Mouse (Mus musculus) liver, embryonic 13.5 days (tissue): ENCODE results near the gene Hcrtr1. TPM values are rescaled to one million over a fixed set of nuclear protein-coding genes. Genes with fewer than 3 reads are reported as not detected.
A peak's percentile ranks its signal among the peaks of the same experiment; 100 is the strongest.

Experiments used
- ATAC-seq: fragments of 200-750 bp; cut with Nextera tagmentation; 2 replicates; pipeline ENCODE4 v1.8.0; 2017; ENCODE audit warnings: low read depth, mild to moderate bottlenecking, moderate number of reproducible peaks, moderate library complexity
- DNase-seq: peaks from one replicate; pipeline ENCODE4 v3.0.0; 2022
- H3K27ac ChIP-seq: fragments of 300-500 bp; sonication (generic); 2 replicates; pipeline ENCODE4 v1.5.1; 2015; ENCODE audit warnings: moderate library complexity, mild to moderate bottlenecking, inconsistent platforms
- H3K27me3 ChIP-seq: fragments of 300-500 bp; sonication (generic); 2 replicates; pipeline ENCODE4 v1.6.1; 2015; ENCODE audit warnings: mild to moderate bottlenecking, inconsistent platforms
- H3K36me3 ChIP-seq: fragments of 300-500 bp; sonication (generic); 2 replicates; pipeline ENCODE4 v1.6.1; 2015; ENCODE audit warnings: mild to moderate bottlenecking, inconsistent platforms
- H3K4me1 ChIP-seq: fragments of 300-500 bp; sonication (generic); replicated peaks from 2 replicates; pipeline ENCODE4 v1.6.1; 2015; ENCODE audit warnings: inconsistent platforms
- H3K4me2 ChIP-seq: fragments of 300-500 bp; sonication (generic); 2 replicates; pipeline ENCODE4 v1.6.1; 2015; ENCODE audit warnings: inconsistent platforms, mild to moderate bottlenecking, moderate library complexity
- H3K4me3 ChIP-seq: fragments of 300-500 bp; sonication (generic); replicated peaks from 2 replicates; pipeline ENCODE4 v1.5.1; 2015; ENCODE audit warnings: mild to moderate bottlenecking, inconsistent platforms
- H3K9ac ChIP-seq: fragments of 300-500 bp; sonication (generic); 2 replicates; pipeline ENCODE4 v1.6.1; 2015; ENCODE audit warnings: mild to moderate bottlenecking, inconsistent platforms
- H3K9me3 ChIP-seq: fragments of 300-500 bp; sonication (generic); replicated peaks from 2 replicates; pipeline ENCODE4 v1.6.1; 2016; ENCODE audit warnings: inconsistent platforms
- WGBS: fragments of 180-500 bp; shearing (Covaris S2); methylation state at CpG from one replicate; pipeline ENCODE4 v1.1.7; 2015; ENCODE audit not compliant: insufficient replicate concordance; 5-methylcytosine and 5-hydroxymethylcytosine counted together
- polyA plus RNA-seq: library from polyadenylated mRNA; unstranded; fragments of >200 nt; fragmentation: Nextera tagmentation; extraction: Ambion mirVana; gene quantifications from 2 replicates; pipeline ENCODE4 v1.2.1, GENCODE M21; 2015

Gene Hcrtr1
- polyA plus RNA-seq, 1 experiment from 2014 or later = 0.05 TPM

GRCm38 (mm10) chr4:130138441-130139213 is 532 bp downstream of the Hcrtr1 start:
- Histone ChIP-seq H3K27ac (no peak overlapping the region), H3K4me2 (peak overlapping the region; percentile 36), H3K27me3 (peaks cover 79% of the 10 kb centered on the region)

GRCm38 (mm10) chr4:130133399-130133798 is 5.8 kb downstream of the Hcrtr1 start:
- no peak overlapping the region for H3K27ac ChIP-seq
- H3K36me3 ChIP-seq = no peaks in the 10 kb centered on the region
- H3K9ac ChIP-seq = no peak overlapping the region
- no peak for DNase-seq
- no peak overlapping the region for H3K4me3 ChIP-seq
- H3K4me2 ChIP-seq = no peak overlapping the region
- no peaks in the 10 kb centered on the region for H3K9me3 ChIP-seq
- peaks cover 33% of the 10 kb centered on the region for H3K27me3 ChIP-seq
- H3K4me1 ChIP-seq = peaks cover 8% of the 10 kb centered on the region
- ATAC-seq = no peak
- WGBS = 49% methylated on average over 6 of the region's 6 CpGs

More at GRCm38 (mm10) chr4:130138441-130139213, 532 bp downstream of the Hcrtr1 start:
- H3K9ac ChIP-seq = no peak overlapping the region
- H3K36me3 ChIP-seq = no peaks in the 10 kb centered on the region
- DNase-seq (peak; percentile 31), ATAC-seq (no peak)
- H3K4me3 ChIP-seq = 0 out of 2 replicates have a peak overlapping the region, but pooled peaks have one; percentile 8
- H3K4me1 ChIP-seq = 0 out of 2 replicates have a peak, but pooled peaks cover 9% of the 10 kb centered on the region
- no peaks in the 10 kb centered on the region for H3K9me3 ChIP-seq
- 2% methylated on average over 56 of the region's 57 CpGs for WGBS

GRCm38 (mm10) chr4:130131448-130132105 is 7.6 kb downstream of the Hcrtr1 start:
- Histone ChIP-seq H3K4me1 (peaks cover 13% of the 10 kb centered on the region), H3K9ac (no peak overlapping the region), H3K27me3 (peaks cover 15% of the 10 kb centered on the region), H3K4me2 (no peak overlapping the region), H3K4me3 (no peak overlapping the region), H3K36me3 (peaks cover 16% of the 10 kb centered on the region), H3K27ac (no peak overlapping the region), H3K9me3 (no peaks in the 10 kb centered on the region)
- ATAC-seq (no peak), DNase-seq (no peak)
- 62% methylated on average over 7 of the region's 7 CpGs for WGBS

GRCm38 (mm10) chr4:130130641-130131350 is 8.4 kb downstream of the Hcrtr1 start:
- no peak overlapping the region for H3K9ac ChIP-seq
- no peak for DNase-seq
- no peak overlapping the region for H3K4me3 ChIP-seq
- H3K4me1 ChIP-seq = peaks cover 13% of the 10 kb centered on the region
- no peaks in the 10 kb centered on the region for H3K9me3 ChIP-seq
- no peak overlapping the region for H3K4me2 ChIP-seq
- 55% methylated on average over 13 of the region's 13 CpGs for WGBS
- no peak overlapping the region for H3K27ac ChIP-seq
- peaks cover 23% of the 10 kb centered on the region for H3K36me3 ChIP-seq
- peaks cover 9% of the 10 kb centered on the region; the same call in 1 of the 2 replicates for H3K27me3 ChIP-seq
- ATAC-seq = no peak

- H3K27ac ChIP-seq = no peak overlapping the region
- H3K4me1 ChIP-seq = peaks cover 13% of the 10 kb centered on the region
- no peak overlapping the region for H3K4me3 ChIP-seq
- DNase-seq (no peak), ATAC-seq (no peak)
- WGBS = 77% methylated on average over 10 of the region's 10 CpGs
- H3K9ac ChIP-seq = no peak overlapping the region
- H3K4me2 ChIP-seq = no peak overlapping the region
- H3K27me3 ChIP-seq = peaks cover 2% of the 10 kb centered on the region; the same call in 1 of the 2 replicates
- H3K36me3 ChIP-seq = peaks cover 30% of the 10 kb centered on the region
- no peaks in the 10 kb centered on the region for H3K9me3 ChIP-seq
These were observed 9.1 kb downstream of the Hcrtr1 start for GRCm38 (mm10) chr4:130130082-130130481.

GRCm38 (mm10) chr4:130128907-130129306 is 10.3 kb downstream of the Hcrtr1 start:
- Histone ChIP-seq H3K36me3 (peaks cover 42% of the 10 kb centered on the region), H3K9ac (no peak overlapping the region), H3K27ac (no peak overlapping the region), H3K9me3 (no peaks in the 10 kb centered on the region), H3K4me3 (no peak overlapping the region), H3K4me2 (no peak overlapping the region), H3K27me3 (no peaks in the 10 kb centered on the region), H3K4me1 (peaks cover 13% of the 10 kb centered on the region)
- DNase-seq (peak; percentile 13), ATAC-seq (peak; percentile 21; the same call in 1 of the 2 replicates)
- 37% methylated on average over 5 of the region's 5 CpGs for WGBS

- H3K27me3 ChIP-seq = no peaks in the 10 kb centered on the region
- H3K4me2 ChIP-seq = no peak overlapping the region
- no peak overlapping the region for H3K27ac ChIP-seq
- no peak for ATAC-seq
- no peak for DNase-seq
- peaks cover 13% of the 10 kb centered on the region for H3K4me1 ChIP-seq
- no peak overlapping the region for H3K9ac ChIP-seq
- 80% methylated on average over 5 of the region's 5 CpGs for WGBS
- no peaks in the 10 kb centered on the region for H3K9me3 ChIP-seq
- peaks cover 72% of the 10 kb centered on the region for H3K36me3 ChIP-seq
- H3K4me3 ChIP-seq = no peak overlapping the region
These were observed 13.2 kb downstream of the Hcrtr1 start for GRCm38 (mm10) chr4:130125935-130126334.

- no peaks in the 10 kb centered on the region for H3K9me3 ChIP-seq
- H3K4me3 ChIP-seq = no peak overlapping the region
- H3K27ac ChIP-seq = no peak overlapping the region
- no peaks in the 10 kb centered on the region for H3K27me3 ChIP-seq
- H3K4me1 ChIP-seq = peaks cover 16% of the 10 kb centered on the region
- no peak for DNase-seq
- WGBS = 90% methylated on average over 6 of the region's 6 CpGs
- peaks cover 72% of the 10 kb centered on the region for H3K36me3 ChIP-seq
- ATAC-seq = no peak
- H3K4me2 ChIP-seq = no peak overlapping the region
- H3K9ac ChIP-seq = no peak overlapping the region
These were observed 14.0 kb downstream of the Hcrtr1 start for GRCm38 (mm10) chr4:130125164-130125563.

GRCm38 (mm10) chr4:130124110-130124509 is 15.0 kb downstream of the Hcrtr1 start:
- ATAC-seq (no peak), DNase-seq (no peak)
- no peak overlapping the region for H3K4me2 ChIP-seq
- H3K27me3 ChIP-seq = no peaks in the 10 kb centered on the region
- peaks cover 72% of the 10 kb centered on the region for H3K36me3 ChIP-seq
- no peak overlapping the region for H3K9ac ChIP-seq
- no peaks in the 10 kb centered on the region for H3K9me3 ChIP-seq
- 77% methylated on average over 4 of the region's 4 CpGs for WGBS
- H3K4me3 ChIP-seq = no peak overlapping the region
- H3K27ac ChIP-seq = no peak overlapping the region
- H3K4me1 ChIP-seq = peaks cover 16% of the 10 kb centered on the region

GRCm38 (mm10) chr4:130123020-130123419 is 16.1 kb downstream of the Hcrtr1 start:
- WGBS = 87% methylated on average over 5 of the region's 5 CpGs
- no peak overlapping the region for H3K27ac ChIP-seq
- H3K36me3 ChIP-seq = peaks cover 70% of the 10 kb centered on the region
- H3K4me1 ChIP-seq = peaks cover 5% of the 10 kb centered on the region
- no peak overlapping the region for H3K9ac ChIP-seq
- DNase-seq = no peak
- no peak overlapping the region for H3K4me2 ChIP-seq
- no peaks in the 10 kb centered on the region for H3K9me3 ChIP-seq
- H3K27me3 ChIP-seq = no peaks in the 10 kb centered on the region
- H3K4me3 ChIP-seq = no peak overlapping the region
- ATAC-seq = no peak

GRCm38 (mm10) chr4:130121560-130121959 is 17.6 kb downstream of the Hcrtr1 start:
- Histone ChIP-seq H3K9me3 (no peaks in the 10 kb centered on the region), H3K27ac (no peak overlapping the region), H3K4me2 (no peak overlapping the region), H3K27me3 (no peaks in the 10 kb centered on the region), H3K36me3 (peaks cover 56% of the 10 kb centered on the region), H3K4me3 (no peak overlapping the region), H3K9ac (no peak overlapping the region), H3K4me1 (0 out of 2 replicates have a peak, but pooled peaks cover 4% of the 10 kb centered on the region)
- no peak for ATAC-seq
- DNase-seq = no peak
- WGBS = 78% methylated on average over 8 of the region's 8 CpGs
